Mouse (Mus musculus) MEL (cell line): ENCODE results near the gene E130218I03Rik. TPM values are rescaled to one million over a fixed set of nuclear protein-coding genes. Genes with fewer than 3 reads are reported as not detected.

Experiments
- DNase-seq: peaks from one replicate; pipeline ENCODE4 v3.0.0; 2011; ENCODE audit warnings: low read depth, low spot score
- H3K27ac ChIP-seq: 2 replicates; pipeline ENCODE4 v1.5.1; 2012; ENCODE audit warnings: low read depth, mild to moderate bottlenecking, control low read depth, low read length, moderate library complexity; ENCODE audit not compliant: control insufficient read depth
- H3K27me3 ChIP-seq, 2 experiments: fragments of 150-350 bp in 1 of 2; sonication (generic) in 1 of 2; 2 replicates each; pipeline ENCODE4 v1.6.1; 2012; ENCODE audit warnings: low read length in 2 of 2, mild to moderate bottlenecking in 2 of 2, improper control_type of control experiment in 1 of 2, moderate library complexity in 1 of 2; ENCODE audit not compliant: insufficient read depth in 2 of 2, control insufficient read depth in 1 of 2
- H3K36me3 ChIP-seq, 2 experiments: 2 replicates each; pipeline ENCODE4 v1.6.1; 2012 to 2014; ENCODE audit warnings: low read length in 2 of 2, improper control_type of control experiment in 1 of 2, inconsistent platforms in 1 of 2, mild to moderate bottlenecking in 1 of 2; ENCODE audit not compliant: insufficient read depth in 2 of 2, control insufficient read depth in 1 of 2
- H3K4me1 ChIP-seq, 2 experiments: fragments of 150-350 bp in 1 of 2; sonication (generic) in 1 of 2; 2 replicates each; pipeline ENCODE4 v1.6.1; 2012; ENCODE audit warnings: low read length in 2 of 2, improper control_type of control experiment in 1 of 2, mild to moderate bottlenecking in 1 of 2; ENCODE audit not compliant: insufficient read depth in 2 of 2, control insufficient read depth in 1 of 2
- H3K4me3 ChIP-seq, 2 experiments: fragments of 150-350 bp in 1 of 2; sonication (generic) in 1 of 2; 2 replicates each; pipeline ENCODE4 v1.5.1; 2012; ENCODE audit warnings: low read depth in 2 of 2, low read length in 2 of 2, mild to moderate bottlenecking in 2 of 2, moderate library complexity in 2 of 2, control low read depth in 1 of 2, improper control_type of control experiment in 1 of 2; ENCODE audit not compliant: control insufficient read depth in 1 of 2, insufficient read depth in 1 of 2
- H3K79me2 ChIP-seq: 2 replicates; pipeline ENCODE4 v1.6.1; 2012; ENCODE audit warnings: mild to moderate bottlenecking, low read length, moderate library complexity; ENCODE audit not compliant: control insufficient read depth, poor library complexity, insufficient read depth
- H3K9ac ChIP-seq: 2 replicates; pipeline ENCODE4 v1.6.1; 2012; ENCODE audit warnings: low read depth, mild to moderate bottlenecking, control low read depth, low read length, moderate library complexity; ENCODE audit not compliant: control insufficient read depth, poor library complexity, severe bottlenecking
- H3K9me3 ChIP-seq: fragments of 150-350 bp; sonication (generic); replicated peaks from 2 replicates; pipeline ENCODE4 v1.6.1; 2012; ENCODE audit warnings: mild to moderate bottlenecking, low read length, improper control_type of control experiment, moderate library complexity; ENCODE audit not compliant: insufficient read depth
- BHLHE40 ChIP-seq: IDR thresholded peaks from 2 replicates; pipeline ENCODE4 v1.6.1; 2012; ENCODE audit warnings: low read depth, mild to moderate bottlenecking, inconsistent platforms, low read length, improper control_type of control experiment, borderline replicate concordance
- CTCF ChIP-seq, 3 experiments: IDR thresholded peaks in 2 of 3; conservative IDR thresholded peaks in 1 of 3; 2 replicates each; pipeline ENCODE4 v1.5.1; 2011 to 2012; ENCODE audit warnings: low read length in 3 of 3, low read depth in 2 of 3, mild to moderate bottlenecking in 2 of 3, improper control_type of control experiment in 1 of 3, inconsistent platforms in 1 of 3, mixed read lengths in 1 of 3, moderate library complexity in 1 of 3; ENCODE audit not compliant: control insufficient read depth in 1 of 3, insufficient read depth in 1 of 3, poor library complexity in 1 of 3, severe bottlenecking in 1 of 3
- EP300 ChIP-seq, 2 experiments: IDR thresholded peaks; 2 replicates each; pipeline ENCODE4 v1.6.1; 2011; ENCODE audit warnings: improper control_type of control experiment in 2 of 2, low read length in 2 of 2, low read depth in 1 of 2, mild to moderate bottlenecking in 1 of 2
- HCFC1 ChIP-seq: IDR thresholded peaks from 2 replicates; pipeline ENCODE4 v1.6.1; 2012; ENCODE audit warnings: low read depth, mild to moderate bottlenecking, inconsistent platforms, low read length, improper control_type of control experiment, moderate library complexity
- JUND ChIP-seq: IDR thresholded peaks from 2 replicates; pipeline ENCODE4 v1.6.1; 2011; ENCODE audit warnings: low read depth, mild to moderate bottlenecking, improper control_type of control experiment, low read length
- KAT2A ChIP-seq: conservative IDR thresholded peaks from 2 replicates; pipeline ENCODE4 v1.6.1; 2012; ENCODE audit warnings: low read depth, low read length, improper control_type of control experiment, inconsistent platforms
- MAFK ChIP-seq: IDR thresholded peaks from 2 replicates; pipeline ENCODE4 v1.6.1; 2011; ENCODE audit warnings: low read depth, mild to moderate bottlenecking, low read length, improper control_type of control experiment, borderline replicate concordance
- MEF2A ChIP-seq: IDR thresholded peaks from 2 replicates; pipeline ENCODE4 v1.6.1; 2014; ENCODE audit warnings: low read depth, mild to moderate bottlenecking, inconsistent platforms, low read length, improper control_type of control experiment; ENCODE audit not compliant: poor library complexity, insufficient replicate concordance, severe bottlenecking; ENCODE audit errors: extremely low read depth
- MXI1 ChIP-seq: IDR thresholded peaks from 2 replicates; pipeline ENCODE4 v1.6.1; 2011; ENCODE audit warnings: mild to moderate bottlenecking, low read depth, low read length, improper control_type of control experiment
- MYB ChIP-seq: IDR thresholded peaks from 2 replicates; pipeline ENCODE4 v1.6.1; 2011; ENCODE audit warnings: mild to moderate bottlenecking, low read depth, low read length, improper control_type of control experiment
- MYC ChIP-seq: IDR thresholded peaks from 2 replicates; pipeline ENCODE4 v1.6.1; 2011; ENCODE audit warnings: low read depth, mild to moderate bottlenecking, low read length, improper control_type of control experiment, moderate library complexity
- NELFE ChIP-seq: IDR thresholded peaks from 2 replicates; pipeline ENCODE4 v1.6.1; 2011; ENCODE audit warnings: low read depth, low read length, improper control_type of control experiment
- POLR2A ChIP-seq, 2 experiments: IDR thresholded peaks; 2 replicates each; pipeline ENCODE4 v1.6.1; 2011 to 2012; ENCODE audit warnings: low read length in 2 of 2, mild to moderate bottlenecking in 2 of 2, control low read depth in 1 of 2, improper control_type of control experiment in 1 of 2, low read depth in 1 of 2, moderate library complexity in 1 of 2; ENCODE audit not compliant: control insufficient read depth in 1 of 2, insufficient read depth in 1 of 2, poor library complexity in 1 of 2
- RAD21 ChIP-seq: IDR thresholded peaks from 2 replicates; pipeline ENCODE4 v1.6.1; 2011; ENCODE audit warnings: mild to moderate bottlenecking, low read depth, low read length, improper control_type of control experiment
- RCOR1 ChIP-seq: IDR thresholded peaks from 2 replicates; pipeline ENCODE4 v1.6.1; 2012; ENCODE audit warnings: low read depth, mild to moderate bottlenecking, inconsistent platforms, low read length, improper control_type of control experiment
- SIN3A ChIP-seq: IDR thresholded peaks from 2 replicates; pipeline ENCODE4 v1.6.1; 2012; ENCODE audit warnings: low read length, improper control_type of control experiment, inconsistent platforms
- SMC3 ChIP-seq: IDR thresholded peaks from 2 replicates; pipeline ENCODE4 v1.6.1; 2011; ENCODE audit warnings: low read depth, low read length, improper control_type of control experiment
- TAL1 ChIP-seq: IDR thresholded peaks from 2 replicates; pipeline ENCODE4 v1.6.1; 2012; ENCODE audit warnings: mild to moderate bottlenecking, inconsistent platforms, low read length, moderate library complexity, mixed read lengths
- TBP ChIP-seq: IDR thresholded peaks from 2 replicates; pipeline ENCODE4 v1.8.0; 2011; ENCODE audit warnings: low read depth, low read length, improper control_type of control experiment
- USF1 ChIP-seq: IDR thresholded peaks from 2 replicates; pipeline ENCODE4 v1.6.1; 2014; ENCODE audit warnings: low read depth, mild to moderate bottlenecking, inconsistent platforms, low read length, improper control_type of control experiment, moderate library complexity
- USF2 ChIP-seq, 2 experiments: IDR thresholded peaks; 2 replicates each; pipeline ENCODE4 v1.6.1; 2011 to 2012; ENCODE audit warnings: improper control_type of control experiment in 2 of 2, low read length in 2 of 2, borderline replicate concordance in 1 of 2, inconsistent platforms in 1 of 2, low read depth in 1 of 2, mild to moderate bottlenecking in 1 of 2; ENCODE audit not compliant: insufficient read depth in 1 of 2
- ZKSCAN1 ChIP-seq: IDR thresholded peaks from 2 replicates; pipeline ENCODE4 v1.6.1; 2012; ENCODE audit warnings: low read depth, mild to moderate bottlenecking, inconsistent platforms, low read length, improper control_type of control experiment, moderate library complexity
- ZNF384 ChIP-seq: IDR thresholded peaks from 2 replicates; pipeline ENCODE4 v1.6.1; 2012; ENCODE audit warnings: low read depth, mild to moderate bottlenecking, inconsistent platforms, low read length, improper control_type of control experiment
- polyA plus RNA-seq, 2 experiments: library from polyadenylated mRNA; stranded (reverse) in 1 of 2; unstranded in 1 of 2; fragments of >175 nt in 1 of 2; fragments of >200 nt in 1 of 2; gene quantifications; 2 replicates each; pipeline versions ENCODE4 v1.2.1 to v1.2.4; 2012; ENCODE audit warnings: low replicate concordance in 2 of 2, low read depth in 1 of 2; ENCODE audit not compliant: insufficient read length in 2 of 2, insufficient read depth in 1 of 2, missing spikeins in 1 of 2
- total RNA-seq: library from RNA; depleted of rRNA; stranded (reverse); fragments of 300-350 nt; gene quantifications from 2 replicates; pipeline ENCODE4 v1.2.3, GENCODE M21; 2012

The E130218I03Rik gene
- total and polyA plus RNA-seq, 3 experiments = 1.6 to 2.8 TPM; not detected in 1

GRCm38 (mm10) chr4:134238279-134238651 lies 5.2 kb upstream of the E130218I03Rik start, which contains the start of gene Cnksr1:
Gene Cnksr1 (minus strand): TSS chr4:134238399.
- no peak within 1 kb of the TSS for H3K9ac ChIP-seq
- H3K27ac ChIP-seq = no peak within 1 kb of the TSS
- H3K36me3 ChIP-seq = no peaks in the 10 kb centered on the region
- no peaks in the 10 kb centered on the region for H3K79me2 ChIP-seq
- no peaks in the 10 kb centered on the region for H3K9me3 ChIP-seq
- peaks cover 0 to 2% of the 10 kb centered on the region in 2 experiments; a peak in 1 of 4 replicates for H3K4me1 ChIP-seq
- H3K4me3 ChIP-seq = no peak within 1 kb of the TSS
- TF ChIP-seq USF1 (no peak), TAL1 (no peak), USF2 (IDR thresholded peaks at IDR 0.05; ENCODE audit: borderline replicate concordance in 1 of 2, insufficient read depth in 1 of 2, low read depth in 1 of 2, low read length in 2 of 2) (no peak), MEF2A (no peak), KAT2A (no peak), SIN3A (no peak), MXI1 (no peak), ZNF384 (no peak), BHLHE40 (no peak), JUND (no peak), MYB (no peak)
- DNase-seq = no peak
- peaks cover 0 to 5% of the 10 kb centered on the region in 2 experiments; a peak in 2 of 4 replicates for H3K27me3 ChIP-seq

- Histone ChIP-seq H3K79me2 (no peaks in the 10 kb centered on the region), H3K4me3 (no peak overlapping the region), H3K4me1 (peaks cover 0 to 2% of the 10 kb centered on the region in 2 experiments; a peak in 1 of 4 replicates), H3K27me3 (peaks cover 0 to 3% of the 10 kb centered on the region in 2 experiments; a peak in 2 of 4 replicates), H3K36me3 (no peaks in the 10 kb centered on the region), H3K27ac (no peak overlapping the region), H3K9me3 (no peaks in the 10 kb centered on the region), H3K9ac (no peak overlapping the region)
- DNase-seq = no peak
- TF ChIP-seq SMC3 (no peak), POLR2A (IDR thresholded peaks at IDR 0.05; ENCODE audit: control insufficient read depth in 1 of 2, insufficient read depth in 1 of 2, low read depth in 1 of 2, low read length in 2 of 2, poor library complexity in 1 of 2) (no peak), RCOR1 (no peak), RAD21 (no peak), HCFC1 (no peak), TBP (no peak), NELFE (no peak), CTCF (IDR thresholded peaks at IDR 0.05 in 2 of 3, conservative IDR thresholded peaks at IDR 0.05 in 1 of 3; ENCODE audit: control insufficient read depth in 1 of 3, insufficient read depth in 1 of 3, low read depth in 2 of 3, low read length in 3 of 3, poor library complexity in 1 of 3, severe bottlenecking in 1 of 3) (no peak), MYC (no peak), ZNF384 (no peak), USF2 (IDR thresholded peaks at IDR 0.05; ENCODE audit: borderline replicate concordance in 1 of 2, insufficient read depth in 1 of 2, low read depth in 1 of 2, low read length in 2 of 2) (no peak), MAFK (no peak), ZKSCAN1 (no peak), EP300 (IDR thresholded peaks at IDR 0.05; ENCODE audit: low read depth in 1 of 2, low read length in 2 of 2) (no peak)
These were observed 4.8 kb upstream of the E130218I03Rik start for GRCm38 (mm10) chr4:134238686-134239085.
